Mouse (Mus musculus) CH12.LX (cell line): ENCODE results near the gene Celf2. TPM values are rescaled to one million over a fixed set of nuclear protein-coding genes. Genes with fewer than 3 reads are reported as not detected.

ENCODE experiments used
- DNase-seq: peaks from one replicate; pipeline ENCODE4 v3.0.0-alpha.2; 2013; ENCODE audit errors: extremely low read depth
- H3K27ac ChIP-seq: 2 replicates; pipeline ENCODE4 v1.5.1; 2012; ENCODE audit warnings: low read depth, mild to moderate bottlenecking, control low read depth, moderate library complexity; ENCODE audit not compliant: insufficient read depth
- H3K27me3 ChIP-seq: replicated peaks from 2 replicates; pipeline ENCODE3; 2012; ENCODE audit warnings: inconsistent platforms
- H3K36me3 ChIP-seq, 2 experiments: replicated peaks in 1 of 2; 2 replicates each; pipeline versions ENCODE3 to v1.6.1; 2012; ENCODE audit warnings: inconsistent platforms in 1 of 2, low read length in 1 of 2, mild to moderate bottlenecking in 1 of 2, mixed read lengths in 1 of 2, moderate library complexity in 1 of 2; ENCODE audit not compliant: control insufficient read depth in 1 of 2, insufficient read depth in 1 of 2
- H3K4me1 ChIP-seq, 2 experiments: 2 replicates each; pipeline ENCODE4 v1.6.1; 2012; ENCODE audit warnings: inconsistent platforms in 1 of 2, moderate library complexity in 1 of 2; ENCODE audit not compliant: insufficient read depth in 2 of 2, control insufficient read depth in 1 of 2
- H3K4me2 ChIP-seq: 2 replicates; pipeline ENCODE4 v1.6.1; 2012; ENCODE audit warnings: low read depth, mild to moderate bottlenecking, control low read depth; ENCODE audit not compliant: poor library complexity, insufficient read depth, severe bottlenecking
- H3K4me3 ChIP-seq, 3 experiments: fragments of 150-350 bp in 1 of 3; sonication (generic) in 1 of 3; replicated peaks in 1 of 3; 2 replicates each; pipeline versions ENCODE3 to v1.5.1; 2011 to 2012; ENCODE audit warnings: low read depth in 2 of 3, low read length in 2 of 3, mild to moderate bottlenecking in 2 of 3, moderate library complexity in 2 of 3, control low read depth in 1 of 3, improper control_type of control experiment in 1 of 3, inconsistent platforms in 1 of 3, mixed read lengths in 1 of 3; ENCODE audit not compliant: poor library complexity in 1 of 3
- H3K79me2 ChIP-seq: replicated peaks from 2 replicates; pipeline ENCODE4 v1.6.1; 2012; ENCODE audit warnings: mild to moderate bottlenecking, moderate library complexity; ENCODE audit not compliant: control insufficient read depth, poor library complexity, insufficient read depth, severe bottlenecking; ENCODE audit errors: extremely low read depth
- H3K9ac ChIP-seq: 2 replicates; pipeline ENCODE4 v1.6.1; 2012; ENCODE audit warnings: low read depth, mild to moderate bottlenecking, control low read depth, moderate library complexity; ENCODE audit not compliant: insufficient read depth
- H3K9me3 ChIP-seq: replicated peaks from 2 replicates; pipeline ENCODE3; 2012; ENCODE audit warnings: low read length, inconsistent platforms, mixed read lengths
- BHLHE40 ChIP-seq: IDR thresholded peaks from 2 replicates; pipeline ENCODE4 v1.6.1; 2011; ENCODE audit warnings: mild to moderate bottlenecking, low read depth, low read length, improper control_type of control experiment
- CHD1 ChIP-seq: IDR thresholded peaks from 2 replicates; pipeline ENCODE4 v1.6.1; 2012; ENCODE audit warnings: low read depth, low read length, improper control_type of control experiment, inconsistent platforms
- CHD2 ChIP-seq: IDR thresholded peaks from 2 replicates; pipeline ENCODE4 v1.6.1; 2011; ENCODE audit warnings: low read length, improper control_type of control experiment
- CTCF ChIP-seq, 2 experiments: IDR thresholded peaks in 1 of 2; conservative IDR thresholded peaks in 1 of 2; 2 replicates each; pipeline ENCODE4 v1.5.1; 2011 to 2012; ENCODE audit warnings: low read depth in 2 of 2, low read length in 2 of 2, improper control_type of control experiment in 1 of 2, inconsistent platforms in 1 of 2, mild to moderate bottlenecking in 1 of 2, moderate library complexity in 1 of 2
- E2F4 ChIP-seq: IDR thresholded peaks from 2 replicates; pipeline ENCODE4 v1.6.1; 2011; ENCODE audit warnings: low read depth, low read length, improper control_type of control experiment; ENCODE audit not compliant: insufficient replicate concordance
- GABPA ChIP-seq: IDR thresholded peaks from 2 replicates; pipeline ENCODE4 v1.6.1; 2012; ENCODE audit warnings: low read depth, low read length, improper control_type of control experiment, inconsistent platforms; ENCODE audit not compliant: insufficient replicate concordance
- HCFC1 ChIP-seq: IDR thresholded peaks from 2 replicates; pipeline ENCODE4 v1.6.1; 2012; ENCODE audit warnings: low read depth, mild to moderate bottlenecking, inconsistent platforms, low read length, improper control_type of control experiment
- IRF4 ChIP-seq: IDR thresholded peaks from 2 replicates; pipeline ENCODE4 v1.6.1; 2014; ENCODE audit warnings: low read depth, mild to moderate bottlenecking, inconsistent platforms, low read length, improper control_type of control experiment
- JUN ChIP-seq: IDR thresholded peaks from 2 replicates; pipeline ENCODE4 v1.6.1; 2011; ENCODE audit warnings: low read depth, mild to moderate bottlenecking, low read length, improper control_type of control experiment, moderate library complexity; ENCODE audit not compliant: insufficient read depth
- JUND ChIP-seq: conservative IDR thresholded peaks from 2 replicates; pipeline ENCODE4 v1.6.1; 2011; ENCODE audit warnings: low read depth, low read length, improper control_type of control experiment
- MAFK ChIP-seq: IDR thresholded peaks from 2 replicates; pipeline ENCODE4 v1.6.1; 2011; ENCODE audit warnings: low read length, improper control_type of control experiment; ENCODE audit not compliant: insufficient replicate concordance
- MAX ChIP-seq: IDR thresholded peaks from 2 replicates; pipeline ENCODE4 v1.6.1; 2011; ENCODE audit warnings: low read length, improper control_type of control experiment
- MEF2A ChIP-seq: IDR thresholded peaks from 2 replicates; pipeline ENCODE4 v1.6.1; 2014; ENCODE audit warnings: low read depth, mild to moderate bottlenecking, inconsistent platforms, low read length, improper control_type of control experiment, borderline replicate concordance
- MXI1 ChIP-seq: IDR thresholded peaks from 2 replicates; pipeline ENCODE4 v1.6.1; 2011; ENCODE audit warnings: mild to moderate bottlenecking, low read depth, low read length, improper control_type of control experiment
- MYC ChIP-seq: IDR thresholded peaks from 2 replicates; pipeline ENCODE4 v1.6.1; 2011; ENCODE audit warnings: low read depth, mild to moderate bottlenecking, improper control_type of control experiment, low read length
- NELFE ChIP-seq: IDR thresholded peaks from 2 replicates; pipeline ENCODE4 v1.6.1; 2011; ENCODE audit warnings: low read depth, low read length, improper control_type of control experiment
- POLR2A ChIP-seq: IDR thresholded peaks from 2 replicates; pipeline ENCODE4 v1.6.1; 2011; ENCODE audit warnings: low read depth, mild to moderate bottlenecking, improper control_type of control experiment, low read length
- SMC3 ChIP-seq: IDR thresholded peaks from 2 replicates; pipeline ENCODE4 v1.6.1; 2011; ENCODE audit warnings: low read depth, low read length, improper control_type of control experiment
- TCF12 ChIP-seq: IDR thresholded peaks from 2 replicates; pipeline ENCODE4 v1.6.1; 2014; ENCODE audit warnings: low read depth, mild to moderate bottlenecking, inconsistent platforms, low read length, improper control_type of control experiment
- UBTF ChIP-seq: IDR thresholded peaks from 2 replicates; pipeline ENCODE4 v1.6.1; 2012; ENCODE audit warnings: low read depth, mild to moderate bottlenecking, inconsistent platforms, low read length, improper control_type of control experiment, moderate library complexity
- USF1 ChIP-seq: IDR thresholded peaks from 2 replicates; pipeline ENCODE4 v1.6.1; 2014; ENCODE audit warnings: low read depth, mild to moderate bottlenecking, inconsistent platforms, low read length, improper control_type of control experiment
- dilution Hi-C: fragments of 300-500 bp; cut with MboI; formaldehyde crosslinking; loops from 2 replicates; pipeline ENCODE4 v1.14.3; 2020; ENCODE audit warnings: low sequenced_read_pairs; ENCODE audit not compliant: extremely low pct_unique_long_range_greater_than_20kb, extremely low pct_ligation_motif_present
- in situ Hi-C: fragments of 300-500 bp; cut with MboI; formaldehyde crosslinking; loops from 3 replicates; pipeline ENCODE4 v1.14.3; 2019; ENCODE audit warnings: low sequenced_read_pairs, low pct_ligation_motif_present, low pct_unique_long_range_greater_than_20kb, mixed read lengths
- polyA plus RNA-seq: library from polyadenylated mRNA; unstranded; fragments of >175 nt; gene quantifications from 2 replicates; pipeline ENCODE4 v1.2.1, GENCODE M21; 2012; ENCODE audit warnings: low read depth; ENCODE audit not compliant: insufficient read length
- total RNA-seq, 2 experiments: library from RNA; depleted of rRNA; stranded (reverse); fragments of 300-350 nt in 1 of 2; fragments of >200 nt in 1 of 2; gene quantifications; 2 replicates each; pipeline ENCODE4 v1.2.3; 2012 to 2014

The Celf2 gene
- total and polyA plus RNA-seq, 3 experiments = 51.0 to 143 (median 103) TPM

DNA sequence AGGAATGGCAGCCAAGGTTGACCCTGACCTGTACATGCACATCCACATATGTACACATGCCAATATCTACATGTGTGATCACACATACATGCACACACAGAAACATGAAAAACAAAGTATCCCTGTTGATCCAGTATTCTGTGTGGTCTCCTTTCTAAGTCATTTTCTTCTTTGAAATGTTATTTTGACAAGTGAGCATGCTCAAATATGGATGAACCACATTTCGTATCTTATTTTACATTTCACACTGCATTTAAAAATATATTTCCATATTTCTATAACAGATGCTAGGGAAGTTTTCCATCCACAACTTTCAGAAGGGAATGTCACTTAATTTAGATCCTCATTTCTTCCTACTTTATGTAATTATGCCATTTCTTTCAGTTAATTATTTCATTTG, 364.5 kb downstream of the Celf2 start:
- H3K27me3 ChIP-seq = no peaks in the 10 kb centered on the region
- TF ChIP-seq MXI1 (no peak), IRF4 (no peak), HCFC1 (no peak), CHD1 (no peak), BHLHE40 (no peak), JUN (no peak), MEF2A (no peak), MYC (no peak), USF1 (no peak), GABPA (no peak), UBTF (no peak), CHD2 (no peak), CTCF (conservative IDR thresholded peaks at IDR 0.05 in 1 of 2, IDR thresholded peaks at IDR 0.05 in 1 of 2; ENCODE audit: low read depth in 2 of 2, low read length in 2 of 2) (no peak), NELFE (no peak), MAX (no peak)
- TF ChIP-seq, all 38 proteins: peak for 0
- Histone ChIP-seq H3K9ac (no peak overlapping the region), H3K9me3 (no peaks in the 10 kb centered on the region), H3K4me1 (no peaks in the 10 kb centered on the region), H3K36me3 (no peaks in the 10 kb centered on the region), H3K4me3 (no peak overlapping the region), H3K4me2 (no peak overlapping the region), H3K27ac (no peak overlapping the region), H3K79me2 (no peaks in the 10 kb centered on the region)
- in situ Hi-C loops (no loop called here), dilution Hi-C loops (no loop called here)
- DNase-seq = no peak

DNA sequence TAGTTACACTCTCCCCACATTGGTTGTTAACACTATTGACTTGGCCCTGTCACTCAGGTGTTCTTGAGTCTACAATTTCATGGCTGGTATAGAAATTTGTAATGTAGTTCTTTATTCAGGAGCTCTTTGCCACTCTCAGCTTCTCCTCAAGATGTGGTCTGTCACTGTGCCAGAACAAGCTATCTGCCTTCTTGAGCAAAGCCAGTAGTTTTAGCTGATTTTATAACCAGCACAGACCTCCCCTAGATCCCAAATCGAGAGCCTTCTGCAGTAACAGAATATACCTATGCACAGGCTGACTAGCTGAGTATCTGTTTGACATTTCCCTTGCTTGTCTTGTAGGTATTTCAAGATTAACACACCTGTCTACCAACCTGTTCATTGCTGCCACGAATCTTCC, 386.0 kb downstream of the Celf2 start:
- in situ Hi-C loops (no loop called here), dilution Hi-C loops (no loop called here)
- Histone ChIP-seq H3K9ac (no peak overlapping the region), H3K27me3 (no peaks in the 10 kb centered on the region), H3K4me1 (0 out of 4 replicates have a peak, but pooled peaks cover 0 to 3% of the 10 kb centered on the region in 2 experiments), H3K4me3 (no peak overlapping the region), H3K36me3 (no peaks in the 10 kb centered on the region), H3K27ac (no peak overlapping the region), H3K9me3 (no peaks in the 10 kb centered on the region), H3K79me2 (no peaks in the 10 kb centered on the region), H3K4me2 (no peak overlapping the region)
- no peak for DNase-seq
- no peak for TF ChIP-seq TCF12
- TF ChIP-seq JUND = no peak
- TF ChIP-seq CHD1 = no peak
- no peak for TF ChIP-seq UBTF
- TF ChIP-seq CHD2 = no peak
- TF ChIP-seq CTCF (conservative IDR thresholded peaks at IDR 0.05 in 1 of 2, IDR thresholded peaks at IDR 0.05 in 1 of 2; ENCODE audit: low read depth in 2 of 2, low read length in 2 of 2) = no peak
- no peak for TF ChIP-seq SMC3
- TF ChIP-seq MAFK = no peak
- TF ChIP-seq POLR2A = no peak
- no peak for TF ChIP-seq NELFE
- no peak for TF ChIP-seq BHLHE40
- TF ChIP-seq E2F4 = no peak
